Mouse (Mus musculus) limb, embryonic 10.5 days (tissue): ENCODE measurements at regions not wholly inside any gene's neighbourhood (a gene's known extent, or its start where the extent isn't known, plus 50 kb on each side); places are given as distances from the start of the nearest gene placed in this dataset.

Experiments
- DNase-seq: peaks from one replicate; pipeline ENCODE4 v3.0.0-alpha.2; 2017; ENCODE audit warnings: low spot score
- H3K27ac ChIP-seq: fragments of 300-500 bp; sonication (generic); 2 replicates; pipeline ENCODE4 v1.5.1; 2016; ENCODE audit warnings: mild to moderate bottlenecking
- H3K27me3 ChIP-seq: fragments of 300-500 bp; sonication (generic); 2 replicates; pipeline ENCODE4 v1.6.1; 2016; ENCODE audit warnings: low read depth, mild to moderate bottlenecking; ENCODE audit not compliant: poor library complexity, severe bottlenecking
- H3K36me3 ChIP-seq: fragments of 300-500 bp; sonication (generic); 2 replicates; pipeline ENCODE4 v1.6.1; 2016; ENCODE audit warnings: mild to moderate bottlenecking, moderate library complexity
- H3K4me1 ChIP-seq: fragments of 300-500 bp; sonication (generic); 2 replicates; pipeline ENCODE4 v1.6.1; 2016
- H3K4me3 ChIP-seq: fragments of 300-500 bp; sonication (generic); 2 replicates; pipeline ENCODE4 v1.5.1; 2016; ENCODE audit warnings: mild to moderate bottlenecking, moderate library complexity
- H3K9me3 ChIP-seq: fragments of 300-500 bp; sonication (generic); replicated peaks from 2 replicates; pipeline ENCODE4 v1.6.1; 2016; ENCODE audit warnings: mild to moderate bottlenecking
- WGBS: fragments of 180-500 bp; shearing (Covaris S2); methylation state at CpG from one replicate; pipeline ENCODE4 v1.1.7; 2016; 5-methylcytosine and 5-hydroxymethylcytosine counted together

DNA sequence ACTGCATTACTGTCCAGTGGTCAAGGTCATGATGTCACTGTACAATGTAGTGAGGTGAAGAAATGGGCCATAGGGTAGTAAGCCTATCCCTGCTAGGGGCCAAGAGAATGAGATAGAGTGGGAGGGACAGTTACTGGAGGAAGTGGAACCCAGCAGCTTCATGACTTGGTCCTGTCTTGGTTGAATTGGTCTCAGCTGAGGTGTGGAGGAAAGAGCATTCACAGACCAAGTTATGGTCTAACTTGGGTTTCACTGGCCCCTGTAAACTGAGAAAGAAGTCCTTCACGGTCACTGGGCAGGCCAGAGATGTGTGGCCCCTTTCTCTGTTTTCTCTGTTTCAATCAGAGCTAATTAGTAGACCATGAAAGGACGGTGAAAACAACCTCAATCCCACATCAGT is 2306.1 kb downstream of the 4930444P10Rik start:
- Histone ChIP-seq H3K9me3 (peaks cover 7% of the 10 kb centered on the region), H3K4me1 (no peaks in the 10 kb centered on the region), H3K27me3 (peaks cover 59% of the 10 kb centered on the region), H3K27ac (no peak overlapping the region), H3K4me3 (no peak overlapping the region), H3K36me3 (0 out of 2 replicates have a peak, but pooled peaks cover 1% of the 10 kb centered on the region)
- 69% methylated on average over 2 of the region's 2 CpGs for WGBS
- DNase-seq, result no peak

DNA sequence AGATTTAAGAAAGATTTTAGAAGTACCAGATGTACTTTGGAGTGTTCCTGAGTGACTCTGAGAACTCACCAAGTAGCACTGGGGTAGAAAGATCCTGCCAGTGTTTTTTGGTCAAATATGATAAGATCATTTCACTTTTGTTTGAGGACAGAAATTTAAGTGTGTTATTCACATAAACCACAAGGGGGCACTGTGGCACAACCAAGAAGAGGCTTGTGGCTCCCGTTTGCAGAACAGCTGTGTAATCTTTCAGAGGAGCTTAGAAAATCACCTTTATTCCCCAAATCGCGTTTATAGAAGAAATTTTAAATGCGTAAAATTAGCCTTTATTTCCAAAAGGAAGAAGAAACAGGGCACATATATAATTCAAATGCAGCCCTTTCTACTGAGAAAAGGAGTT is 2308.7 kb downstream of the 4930444P10Rik start:
- no peaks in the 10 kb centered on the region for H3K4me1 ChIP-seq
- no peaks in the 10 kb centered on the region for H3K9me3 ChIP-seq
- peaks cover 54% of the 10 kb centered on the region for H3K27me3 ChIP-seq
- DNase-seq, result peak; percentile 61
- no peaks in the 10 kb centered on the region for H3K36me3 ChIP-seq
- H3K4me3 ChIP-seq, result no peak overlapping the region
- 14% methylated on average over 4 of the region's 4 CpGs for WGBS
- H3K27ac ChIP-seq, result no peak overlapping the region

DNA sequence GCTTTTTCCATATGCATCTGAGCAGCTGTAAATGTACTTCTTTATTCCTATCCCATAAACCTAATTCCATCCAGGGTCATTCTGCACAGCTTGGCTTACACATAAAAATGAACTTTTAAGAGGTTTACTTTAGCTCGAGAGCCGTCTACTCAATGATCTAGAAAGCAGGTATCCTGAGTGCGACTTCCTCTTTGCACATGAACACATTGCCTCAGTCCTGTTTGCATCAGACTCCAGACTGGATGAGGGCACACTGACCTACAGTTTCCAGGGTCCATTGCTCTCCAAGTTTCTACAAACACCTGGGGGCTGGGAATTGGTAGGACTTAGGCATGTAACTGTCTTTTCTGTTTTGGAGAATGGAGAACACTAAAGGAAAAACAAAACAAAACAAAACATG is 2310.5 kb downstream of the 4930444P10Rik start:
- WGBS, result 85% methylated on average over 3 of the region's 3 CpGs
- DNase-seq, result no peak
- no peaks in the 10 kb centered on the region for H3K9me3 ChIP-seq
- no peak overlapping the region for H3K4me3 ChIP-seq
- H3K4me1 ChIP-seq, result no peaks in the 10 kb centered on the region
- peaks cover 41% of the 10 kb centered on the region for H3K27me3 ChIP-seq
- H3K36me3 ChIP-seq, result no peaks in the 10 kb centered on the region
- no peak overlapping the region for H3K27ac ChIP-seq

DNA sequence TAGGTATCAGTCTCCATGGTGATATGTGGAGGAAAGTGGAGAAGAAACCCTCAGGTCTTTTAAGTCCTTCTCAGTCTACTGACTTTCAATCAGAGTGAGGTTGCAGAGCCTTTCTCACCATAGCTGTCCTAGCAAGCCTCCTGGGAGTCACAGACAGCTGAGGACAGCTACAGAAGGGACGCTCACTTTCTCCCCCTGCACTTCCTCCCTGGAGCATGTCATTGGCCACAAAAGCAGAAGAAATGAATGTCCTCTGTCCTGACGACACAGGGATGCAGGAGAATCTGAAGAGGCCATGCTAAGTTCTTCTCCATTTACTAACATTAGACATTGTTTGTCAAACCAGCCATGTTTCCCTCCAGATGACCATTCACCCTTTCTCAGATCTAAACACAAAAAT is 2321.0 kb downstream of the 4930444P10Rik start:
- H3K27ac ChIP-seq, result no peak overlapping the region
- no peak for DNase-seq
- H3K4me3 ChIP-seq, result no peak overlapping the region
- peaks cover 10% of the 10 kb centered on the region for H3K4me1 ChIP-seq
- H3K9me3 ChIP-seq, result 0 out of 2 replicates have a peak, but pooled peaks cover 2% of the 10 kb centered on the region
- H3K27me3 ChIP-seq, result peaks cover 13% of the 10 kb centered on the region; the same call in 1 of the 2 replicates
- H3K36me3 ChIP-seq, result no peaks in the 10 kb centered on the region
- WGBS, result 43% methylated on average over 2 of the region's 2 CpGs

DNA sequence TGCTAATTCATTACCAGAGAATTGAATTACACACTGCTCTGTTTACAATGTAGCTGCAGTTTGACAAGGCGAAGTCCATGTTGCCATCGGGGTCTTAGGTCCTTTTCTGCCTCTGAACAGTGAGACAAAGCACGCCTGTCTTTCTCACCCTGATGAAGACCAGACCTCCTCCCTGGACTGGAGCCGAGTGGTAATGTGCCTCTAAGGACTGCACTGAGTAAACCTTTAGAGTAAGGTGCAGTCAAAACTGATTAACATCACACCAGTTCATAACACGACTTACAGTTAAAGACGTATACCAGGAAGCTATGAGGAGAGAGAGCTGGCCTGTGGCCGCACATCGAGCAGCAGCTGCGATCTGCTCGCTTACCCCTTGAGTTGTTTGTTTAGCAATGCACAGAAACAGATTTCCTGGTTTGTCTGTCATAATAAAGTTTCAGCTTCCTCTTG is 2322.1 kb downstream of the 4930444P10Rik start:
- Histone ChIP-seq H3K27me3 (peaks cover 13% of the 10 kb centered on the region; the same call in 1 of the 2 replicates), H3K4me3 (no peak overlapping the region), H3K4me1 (peaks cover 10% of the 10 kb centered on the region), H3K27ac (no peak overlapping the region), H3K36me3 (no peaks in the 10 kb centered on the region), H3K9me3 (0 out of 2 replicates have a peak, but pooled peaks cover 2% of the 10 kb centered on the region)
- 38% methylated on average over 10 of the region's 10 CpGs for WGBS
- no peak for DNase-seq

DNA sequence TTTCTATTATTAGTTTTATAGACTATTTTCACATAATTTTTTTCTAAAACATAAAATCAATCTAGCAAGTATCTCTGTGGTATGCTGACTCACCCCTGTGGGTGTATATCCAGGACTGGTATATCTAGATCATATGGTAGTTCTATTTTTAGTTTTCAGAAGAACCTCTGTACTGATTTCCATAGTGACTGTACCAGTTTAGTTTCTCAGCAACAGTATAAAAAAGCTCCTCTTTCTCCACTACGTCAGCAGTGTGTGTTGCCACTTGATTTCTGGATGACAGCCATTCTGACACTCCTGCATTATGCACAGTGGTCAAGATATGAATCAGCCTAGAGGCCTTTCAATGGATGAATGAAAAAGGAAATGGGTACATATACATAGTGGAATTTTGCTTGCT is 2338.6 kb downstream of the A830018L16Rik start:
- DNase-seq, result no peak
- no peak overlapping the region for H3K4me3 ChIP-seq
- no peak overlapping the region for H3K27ac ChIP-seq
- WGBS, result 84% methylated on average over 1 of the region's 1 CpGs
- no peaks in the 10 kb centered on the region for H3K9me3 ChIP-seq
- no peaks in the 10 kb centered on the region for H3K27me3 ChIP-seq
- no peaks in the 10 kb centered on the region for H3K4me1 ChIP-seq
- no peaks in the 10 kb centered on the region for H3K36me3 ChIP-seq

DNA sequence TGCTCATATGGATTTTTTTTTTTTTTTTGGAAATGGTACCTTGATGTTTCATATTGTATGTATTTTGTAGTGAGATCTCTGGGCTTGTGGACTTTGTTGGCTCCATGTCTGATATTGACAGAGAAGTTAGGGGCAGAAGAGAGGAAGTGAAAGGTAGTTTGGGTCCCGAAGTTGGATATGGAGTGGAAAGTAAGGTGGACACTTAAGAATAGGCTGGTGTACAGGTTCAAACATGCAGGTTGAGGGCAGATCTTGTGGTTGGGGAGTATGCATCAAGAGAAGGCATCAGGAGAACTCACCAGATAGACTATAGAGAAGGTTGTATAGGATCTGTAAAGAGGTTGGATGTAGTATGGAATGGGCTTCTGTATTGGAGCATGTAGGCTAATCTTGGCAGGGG is 2337.5 kb downstream of the A830018L16Rik start:
- Histone ChIP-seq H3K27ac (no peak overlapping the region), H3K27me3 (no peaks in the 10 kb centered on the region), H3K36me3 (no peaks in the 10 kb centered on the region), H3K4me1 (no peaks in the 10 kb centered on the region), H3K4me3 (no peak overlapping the region), H3K9me3 (no peaks in the 10 kb centered on the region)
- no peak for DNase-seq
- WGBS, result 88% methylated on average over 1 of the region's 1 CpGs
